Mouse (Mus musculus): ENCODE data around the gene Rars. TPM values are rescaled to one million over a fixed set of nuclear protein-coding genes. Genes with fewer than 3 reads are reported as not detected.

Gene Rars
- total RNA-seq (2012; rRNA removed): 169 and 207 TPM in 2 replicates
- total RNA-seq (2014; rRNA removed): 280 and 301 TPM in 2 replicates
- polyA plus RNA-seq (2012; ENCODE audit: insufficient read length, low read depth): 328 and 338 TPM in 2 replicates

- Histone ChIP-seq H3K9me3 (replicated peaks; ENCODE audit: low read length) (no peaks in the 10 kb centered on the region), H3K36me3 (replicated peaks in 1 of 2; ENCODE audit: control insufficient read depth in 1 of 2, insufficient read depth in 1 of 2, low read length in 1 of 2) (peaks cover 26 to 44% of the 10 kb centered on the region in 2 experiments), H3K4me3 (replicated peaks in 1 of 3; ENCODE audit: low read depth in 2 of 3, low read length in 2 of 3, poor library complexity in 1 of 3) (peak within 1 kb of the TSS; percentile 90 to 98 (median 97)), H3K27ac (ENCODE audit: insufficient read depth, low read depth) (peak within 1 kb of the TSS; percentile 47), H3K27me3 (replicated peaks) (no peaks in the 10 kb centered on the region), H3K4me1 (ENCODE audit: control insufficient read depth in 1 of 2, insufficient read depth in 2 of 2) (peaks cover 7 to 43% of the 10 kb centered on the region in 2 experiments), H3K4me2 (ENCODE audit: insufficient read depth, low read depth, poor library complexity, severe bottlenecking) (peak within 1 kb of the TSS; percentile 84), H3K9ac (ENCODE audit: insufficient read depth, low read depth) (peak within 1 kb of the TSS; percentile 96), H3K79me2 (replicated peaks; ENCODE audit: control insufficient read depth, extremely low read depth, insufficient read depth, poor library complexity, severe bottlenecking) (peaks cover 42% of the 10 kb centered on the region)
- in situ Hi-C loops (cut with MboI; ENCODE audit: low pct_ligation_motif_present, low pct_unique_long_range_greater_than_20kb, low sequenced_read_pairs) (loop anchor here (5.0 to 25.0 kb wide), 2 partner anchors 57 to 997 kb away; partner anchors contain the start of gene Spdl1), dilution Hi-C loops (cut with MboI; ENCODE audit: extremely low pct_ligation_motif_present, extremely low pct_unique_long_range_greater_than_20kb, low sequenced_read_pairs) (no loop called here)
- TF ChIP-seq SMC3 (IDR thresholded peaks at IDR 0.05; ENCODE audit: low read depth, low read length) (peak; percentile 36; the same call in 1 of the 2 replicates), ETS1 (conservative IDR thresholded peaks at IDR 0.05; ENCODE audit: low read depth, low read length) (no peak; the same call in 1 of the 2 replicates), MEF2A (IDR thresholded peaks at IDR 0.05; ENCODE audit: borderline replicate concordance, low read depth, low read length) (peak; percentile 60), ZNF384 (IDR thresholded peaks at IDR 0.05; ENCODE audit: low read depth, low read length) (no peak), NRF1 (IDR thresholded peaks at IDR 0.05; ENCODE audit: low read depth, low read length) (no peak; the same call in 1 of the 2 replicates), ZKSCAN1 (IDR thresholded peaks at IDR 0.05; ENCODE audit: borderline replicate concordance, low read depth, low read length) (no peak), POLR2AphosphoS2 (IDR thresholded peaks at IDR 0.05; ENCODE audit: low read depth, low read length) (peak; percentile 87; the same call in 1 of the 2 replicates), TCF12 (IDR thresholded peaks at IDR 0.05; ENCODE audit: low read depth, low read length) (peak; percentile 83), POLR2A (IDR thresholded peaks at IDR 0.05; ENCODE audit: low read depth, low read length) (peak; percentile 97), MXI1 (IDR thresholded peaks at IDR 0.05; ENCODE audit: low read depth, low read length) (peak; percentile 93), TBP (conservative IDR thresholded peaks at IDR 0.05; ENCODE audit: low read depth, low read length) (peak; percentile 79), E2F4 (IDR thresholded peaks at IDR 0.05; ENCODE audit: insufficient replicate concordance, low read depth, low read length) (no peak), IRF4 (IDR thresholded peaks at IDR 0.05; ENCODE audit: low read depth, low read length) (no peak), JUN (IDR thresholded peaks at IDR 0.05; ENCODE audit: insufficient read depth, low read depth, low read length) (no peak), JUND (conservative IDR thresholded peaks at IDR 0.05; ENCODE audit: low read depth, low read length) (no peak), RCOR1 (conservative IDR thresholded peaks at IDR 0.05; ENCODE audit: low read depth, low read length) (peak; percentile 81), ZMIZ1 (IDR thresholded peaks at IDR 0.05; ENCODE audit: low read depth, low read length) (peak; percentile 22; the same call in 1 of the 2 replicates), USF2 (conservative IDR thresholded peaks at IDR 0.05; ENCODE audit: low read depth, low read length) (no peak), UBTF (IDR thresholded peaks at IDR 0.05; ENCODE audit: low read depth, low read length) (no peak), BHLHE40 (IDR thresholded peaks at IDR 0.05; ENCODE audit: low read depth, low read length) (peak; percentile 81), NELFE (IDR thresholded peaks at IDR 0.05; ENCODE audit: low read depth, low read length) (peak; percentile 92), MYC (IDR thresholded peaks at IDR 0.05; ENCODE audit: low read depth, low read length) (peak; percentile 88; the same call in 1 of the 2 replicates), ELF1 (IDR thresholded peaks at IDR 0.05; ENCODE audit: low read depth, low read length) (peak; percentile 95), KAT2A (IDR thresholded peaks at IDR 0.05; ENCODE audit: insufficient replicate concordance, low read length) (peak; percentile 90; the same call in 1 of the 2 replicates), CTCF (conservative IDR thresholded peaks at IDR 0.05 in 1 of 2, IDR thresholded peaks at IDR 0.05 in 1 of 2; ENCODE audit: low read depth in 2 of 2, low read length in 2 of 2) (peak; percentile 64 to 91), CHD2 (IDR thresholded peaks at IDR 0.05; ENCODE audit: low read length) (no peak), CHD1 (IDR thresholded peaks at IDR 0.05; ENCODE audit: low read depth, low read length) (no peak), ZC3H11A (IDR thresholded peaks at IDR 0.05; ENCODE audit: low read depth, low read length) (no peak), RAD21 (IDR thresholded peaks at IDR 0.05; ENCODE audit: low read depth, low read length) (peak; percentile 47), MAX (IDR thresholded peaks at IDR 0.05; ENCODE audit: low read length) (peak; percentile 82), EP300 (IDR thresholded peaks at IDR 0.05; ENCODE audit: low read length) (no peak), USF1 (IDR thresholded peaks at IDR 0.05; ENCODE audit: low read depth, low read length) (no peak), MAFK (IDR thresholded peaks at IDR 0.05; ENCODE audit: insufficient replicate concordance, low read length) (no peak), MAZ (IDR thresholded peaks at IDR 0.05; ENCODE audit: low read depth, low read length) (no peak), GABPA (IDR thresholded peaks at IDR 0.05; ENCODE audit: insufficient replicate concordance, low read depth, low read length) (no peak; the same call in 1 of the 2 replicates), PAX5 (IDR thresholded peaks at IDR 0.05; ENCODE audit: low read length) (no peak), SIN3A (IDR thresholded peaks at IDR 0.05; ENCODE audit: low read length) (peak; percentile 90), HCFC1 (IDR thresholded peaks at IDR 0.05; ENCODE audit: low read depth, low read length) (peak; percentile 92)
- peak; percentile 99 for DNase-seq (ENCODE audit: extremely low read depth)
Measured at GRCm38 (mm10) chr11:35834022-35834760, at the start of gene Rars. Gene Rars, minus strand, starts transcription at chr11:35834506.
